Mouse (Mus musculus) kidney, adult 8-10 months (tissue): Measurements from ENCODE around the gene Spaca7.
"Not testable (repeated sequence)": the region's sequence is repeated elsewhere in the genome, so short reads cannot be mapped to it uniquely, and the experiment has no call there.

Experiments used
- DNase-seq, 2 experiments: peaks; one replicate each; pipeline ENCODE4 v3.0.0; 2022

The Spaca7 gene

DNA sequence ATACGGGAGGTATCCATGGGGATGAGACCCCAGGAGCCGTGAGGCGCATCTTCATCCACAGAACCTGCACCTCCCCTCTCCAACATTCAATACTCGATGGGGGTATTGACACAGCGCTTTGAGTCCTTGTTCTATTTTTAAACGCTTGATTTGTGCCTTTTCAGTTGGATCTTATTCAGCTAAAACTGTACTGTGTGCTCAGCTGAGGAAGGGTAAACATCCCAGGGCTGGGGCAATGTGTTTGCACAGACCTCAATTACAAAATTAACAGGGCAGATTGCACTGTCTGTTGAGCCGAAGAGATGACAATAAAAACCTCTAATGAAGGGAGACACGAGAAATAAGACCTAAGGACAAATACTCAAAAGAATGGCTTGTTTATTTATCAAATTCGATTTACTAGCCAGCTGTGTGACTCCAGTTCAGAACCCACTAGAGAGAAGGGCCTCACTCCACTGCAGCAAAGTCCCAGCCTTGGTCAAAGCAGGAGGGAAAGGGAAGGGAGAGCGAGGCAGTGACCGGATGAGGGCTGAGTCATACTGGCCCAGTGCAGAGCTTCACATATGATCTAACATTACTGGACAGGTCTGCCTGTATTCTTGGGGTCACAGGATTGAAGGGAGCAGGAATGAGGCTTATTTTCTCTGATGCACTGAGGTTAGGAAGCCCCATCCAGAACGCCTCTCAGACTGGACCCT is 37.1 kb downstream of the Spaca7 start:
- DNase-seq: no peak

DNA sequence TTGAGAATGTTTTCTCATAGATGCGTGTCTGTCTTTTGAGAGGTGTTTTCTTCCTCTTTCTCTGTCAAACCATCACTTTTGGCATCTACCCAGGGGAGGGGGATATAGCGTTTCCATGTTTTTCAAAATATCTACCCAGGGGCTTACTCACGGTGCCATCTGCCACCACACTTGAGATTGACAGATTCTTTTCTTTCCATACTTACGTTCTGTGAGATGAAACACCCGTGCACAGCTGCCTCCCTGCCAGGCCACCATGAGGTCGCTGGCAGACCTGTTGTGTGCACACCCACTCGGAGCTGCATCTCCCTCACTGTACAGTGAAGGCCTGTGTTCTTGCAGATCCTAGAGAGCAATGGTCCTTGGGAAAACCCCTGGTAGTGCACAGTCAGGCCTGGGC is 40.4 kb downstream of the Spaca7 start:
- DNase-seq: no peak

DNA sequence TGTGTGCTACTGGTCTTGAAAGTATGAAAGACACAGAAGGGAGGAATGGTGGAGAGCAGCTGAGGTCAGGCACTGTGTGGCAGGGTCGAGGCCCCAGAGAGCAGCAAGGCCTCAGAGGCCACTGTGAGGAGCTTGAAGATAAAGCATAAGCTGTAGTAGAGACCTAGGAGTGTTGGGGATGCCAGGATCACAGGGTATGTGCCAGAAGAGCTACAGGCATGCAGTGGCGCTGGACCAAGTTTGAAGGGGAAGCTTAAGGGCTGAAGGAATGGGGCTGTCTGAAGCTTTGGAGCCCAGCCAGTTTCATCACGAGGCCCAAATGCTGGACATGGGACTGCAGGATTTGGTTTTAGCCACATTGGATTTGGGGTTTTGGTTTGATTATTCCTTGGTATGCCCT is 44.5 kb downstream of the Spaca7 start:
- DNase-seq: not testable (repeated sequence)

DNA sequence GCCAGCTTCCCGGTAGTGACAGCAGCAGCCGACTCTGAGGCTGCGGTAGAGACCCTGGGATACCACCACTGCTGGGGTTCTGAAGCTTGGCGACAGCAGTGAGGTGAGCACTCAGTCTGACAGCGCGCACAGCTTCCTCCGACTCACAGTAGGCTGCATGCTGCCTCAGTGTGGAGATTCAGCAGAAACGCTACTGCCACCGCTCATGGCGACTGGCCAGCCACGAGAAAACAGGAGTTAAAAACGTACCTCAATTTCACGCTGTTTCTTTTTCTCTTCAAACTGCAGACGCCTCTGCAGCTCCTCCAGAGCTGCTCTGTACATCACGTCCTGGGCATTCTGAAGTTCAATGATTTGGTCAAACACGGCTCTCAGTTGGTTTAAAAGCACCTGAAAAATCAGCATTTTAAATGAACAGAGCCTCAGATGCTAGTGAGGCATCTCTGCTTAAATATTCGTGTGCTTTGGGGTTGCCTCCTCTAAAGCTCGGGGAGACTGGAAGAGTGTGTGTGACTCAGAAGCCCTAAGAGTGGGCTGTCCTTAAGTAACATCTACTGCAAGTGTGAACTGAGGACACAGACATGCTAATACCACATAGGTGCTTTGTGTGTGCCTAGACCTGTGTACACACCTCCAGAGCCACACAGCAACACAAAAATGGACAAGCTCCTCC is 48.9 kb downstream of the Spaca7 start:
- DNase-seq: no peak

DNA sequence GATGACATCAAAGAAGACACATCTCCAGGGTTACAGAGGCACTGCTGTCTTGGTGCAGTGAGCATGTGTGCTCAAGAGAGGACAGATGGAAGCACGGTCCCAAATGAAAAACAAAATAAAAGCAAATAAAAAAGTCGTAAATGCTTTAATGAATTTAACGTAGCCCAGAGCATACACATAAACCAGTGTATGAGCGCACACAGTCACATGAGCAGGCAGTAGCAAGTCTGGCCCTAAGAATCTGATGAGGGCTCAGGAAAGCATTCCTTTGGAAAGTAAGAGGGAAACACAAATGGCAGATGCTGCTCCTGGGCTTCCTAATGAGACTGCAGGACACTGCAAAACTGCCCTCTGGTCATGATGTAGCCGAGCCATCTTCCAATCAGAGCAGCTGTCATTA is 53.1 kb downstream of the Spaca7 start:
- no peak for DNase-seq

DNA sequence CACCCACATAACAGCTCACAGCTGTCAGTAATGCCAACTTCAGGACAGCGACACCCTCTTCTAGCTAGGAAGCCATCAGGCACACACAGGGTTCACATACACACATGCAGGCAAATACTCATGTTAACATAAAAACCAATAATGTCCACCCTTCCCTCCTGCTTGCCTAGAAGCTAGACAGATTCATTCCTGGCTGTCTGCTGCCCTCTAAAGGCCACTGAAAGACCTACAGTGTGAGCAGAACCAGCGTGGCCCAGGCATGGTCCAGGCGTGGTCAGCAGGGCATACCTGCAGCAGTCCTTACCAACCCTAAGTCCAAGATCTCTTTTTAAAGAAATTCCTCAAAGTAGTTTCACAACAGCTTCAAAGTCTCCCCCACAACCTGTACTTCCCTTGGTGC is 56.2 kb downstream of the Spaca7 start:
- peak; percentile 10 to 63 for DNase-seq

DNA sequence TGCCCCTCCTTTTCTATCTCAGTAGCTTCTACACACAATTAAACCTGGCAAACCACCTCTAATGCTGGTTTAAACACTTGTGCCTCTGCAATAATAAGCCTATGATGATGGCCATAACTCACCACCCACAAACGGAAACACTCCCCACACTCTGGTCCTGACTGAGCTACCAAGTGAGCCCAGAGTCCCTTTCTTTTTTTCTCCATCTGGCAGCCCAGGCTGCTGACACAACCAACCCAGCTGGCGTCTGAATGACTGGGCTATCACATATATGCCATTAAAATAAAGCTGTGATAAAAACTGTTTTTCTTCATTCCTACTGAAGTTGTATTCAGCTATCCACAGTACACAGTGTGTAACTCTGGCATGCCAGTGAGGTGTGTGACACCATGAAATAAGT is 62.5 kb downstream of the Spaca7 start:
- no peak for DNase-seq

DNA sequence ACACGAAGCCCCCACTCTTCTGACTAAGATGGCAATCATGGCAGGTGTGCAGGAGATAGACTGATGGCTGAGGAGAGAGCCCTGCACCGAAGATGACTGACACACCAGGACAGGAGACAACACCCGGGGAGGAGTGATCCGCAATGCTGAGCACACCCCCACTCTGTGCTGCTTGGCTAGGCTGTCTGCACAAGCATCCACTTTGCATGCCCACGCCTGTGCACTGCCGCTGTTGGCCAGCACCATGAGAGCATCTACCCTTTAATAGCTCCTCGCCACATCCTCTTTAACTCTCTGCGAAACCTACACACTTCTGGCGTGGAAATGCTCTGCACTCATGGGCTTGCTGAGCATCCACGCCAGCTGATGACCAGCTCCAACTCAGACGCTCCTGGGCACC is 65.6 kb downstream of the Spaca7 start:
- DNase-seq: no peak

DNA sequence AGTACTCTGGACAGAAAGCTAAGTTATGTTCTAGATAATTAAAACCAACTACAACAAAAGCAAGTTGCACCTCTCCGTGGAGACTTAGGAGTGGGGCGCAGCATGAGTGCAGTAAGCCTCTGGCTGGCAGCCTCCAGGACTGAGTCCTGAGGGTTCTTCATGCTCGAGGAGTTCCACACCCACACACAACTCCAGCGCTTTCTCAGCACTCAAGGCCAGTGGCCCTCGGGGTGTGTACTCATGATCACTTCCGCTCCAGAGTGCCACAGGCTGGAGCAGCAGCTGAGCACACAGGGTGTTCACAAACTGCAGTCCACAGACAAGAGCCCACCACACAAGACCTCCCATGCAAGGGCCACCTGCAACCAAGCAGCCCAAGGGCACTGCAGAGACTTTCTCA is 68.7 kb downstream of the Spaca7 start:
- DNase-seq: no peak

DNA sequence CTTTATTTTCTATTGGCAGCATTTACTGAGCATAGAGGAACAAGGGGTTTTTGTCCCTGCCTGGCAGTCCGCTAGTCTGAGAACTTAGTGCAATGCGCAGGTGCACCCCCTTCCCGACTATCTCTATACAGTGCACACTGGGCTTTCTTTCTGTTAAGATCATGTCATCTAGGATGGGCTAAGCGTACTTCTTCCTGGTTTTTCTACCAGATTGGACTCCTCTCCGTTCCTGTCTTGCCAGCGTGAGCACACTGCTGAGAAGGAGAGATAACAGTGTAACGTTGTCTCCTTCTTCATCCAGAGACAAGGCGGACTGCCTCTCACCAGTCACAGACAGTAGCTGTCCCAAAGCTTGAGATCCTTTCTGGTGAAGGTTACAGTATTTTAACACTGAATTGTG is 71.5 kb downstream of the Spaca7 start:
- no peak for DNase-seq

DNA sequence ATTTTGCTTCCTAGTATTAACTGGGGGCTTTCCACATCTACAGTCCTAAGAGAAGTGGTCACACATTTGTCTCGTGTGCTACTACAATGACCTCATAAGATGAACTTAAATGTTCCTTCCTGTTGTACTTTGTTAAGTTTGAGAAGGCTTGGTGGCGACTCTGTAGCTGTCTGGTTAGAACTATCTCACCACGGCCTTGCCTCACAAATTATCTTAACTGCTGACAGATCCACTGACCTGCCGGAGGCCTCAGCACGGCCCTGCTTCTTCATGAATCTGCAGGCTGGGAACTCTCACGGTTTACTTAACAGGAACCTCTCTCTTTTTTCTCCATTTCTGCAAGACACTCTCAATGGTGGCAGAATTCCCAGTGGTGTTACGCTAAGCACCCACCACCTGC is 72.1 kb downstream of the Spaca7 start:
- no peak for DNase-seq

DNA sequence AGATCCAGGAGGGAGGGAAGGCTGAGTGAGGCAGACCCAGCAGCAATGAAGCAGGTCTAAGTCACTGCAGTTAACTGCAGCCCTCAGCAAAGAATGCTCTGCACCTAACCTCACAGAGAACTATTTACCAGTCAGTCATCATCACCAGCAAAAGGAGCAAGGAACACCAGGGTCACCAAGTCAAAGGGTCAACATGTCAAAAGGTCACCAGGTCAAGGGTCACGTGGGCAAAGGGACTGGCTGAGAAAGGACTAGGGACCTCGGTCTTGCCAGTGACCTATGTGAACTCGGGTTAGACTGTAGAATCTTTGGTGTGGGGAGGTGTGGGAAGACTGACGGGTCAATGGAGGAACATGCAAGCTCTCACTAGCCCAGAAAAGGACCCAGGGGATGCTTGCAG is 73.7 kb downstream of the Spaca7 start:
- peak in 1 of 2 experiments; percentile 15 for DNase-seq

DNA sequence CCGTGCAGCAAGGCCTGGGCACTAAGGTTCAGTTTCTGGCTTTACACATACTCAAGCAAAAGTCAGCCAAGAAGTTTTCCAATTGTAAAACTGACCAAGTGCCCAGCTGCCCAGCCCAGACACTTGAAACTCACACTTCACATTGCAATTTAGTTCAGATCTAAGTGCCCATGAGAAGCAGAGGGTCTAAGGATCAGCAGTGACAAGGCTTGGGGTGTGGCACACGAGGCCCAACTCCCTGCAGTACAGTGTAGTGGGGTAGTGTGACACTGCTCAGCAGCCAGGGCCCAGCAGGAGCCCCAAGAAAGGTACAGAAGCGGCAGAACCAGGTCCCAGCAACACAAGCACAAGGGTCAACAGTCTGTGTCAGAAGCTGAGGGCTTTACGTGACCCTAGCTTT is 76.1 kb downstream of the Spaca7 start:
- DNase-seq: no peak
